Mouse (Mus musculus) cerebellum, adult 9-11 months (tissue): Measurements from ENCODE around the gene Fkbp5.
A peak's percentile ranks its signal among the peaks of the same experiment; 100 is the strongest.

Experiments
- DNase-seq: peaks from one replicate; pipeline ENCODE4 v3.0.0; 2022

Fkbp5 gene

GRCm38 (mm10) chr17:28523355-28524008 is 6.2 kb upstream of the Fkbp5 start:
- no peak for DNase-seq

- peak; percentile 91 for DNase-seq
These were observed 5.5 kb upstream of the Fkbp5 start for GRCm38 (mm10) chr17:28522623-28523354.

GRCm38 (mm10) chr17:28521920-28522319 is 4.6 kb upstream of the Fkbp5 start:
- no peak for DNase-seq

- peak; percentile 21 for DNase-seq
These were observed 3.9 kb upstream of the Fkbp5 start for GRCm38 (mm10) chr17:28521071-28521726.

- no peak for DNase-seq
These were observed 3.2 kb upstream of the Fkbp5 start for GRCm38 (mm10) chr17:28520561-28520960.

- peak; percentile 10 for DNase-seq
These were observed 2.5 kb upstream of the Fkbp5 start for GRCm38 (mm10) chr17:28519827-28520226.

- DNase-seq: peak; percentile 30
These were observed 1.3 kb upstream of the Fkbp5 start for GRCm38 (mm10) chr17:28518615-28519071.

- DNase-seq: peak; percentile 78
These were observed 758 bp upstream of the Fkbp5 start for GRCm38 (mm10) chr17:28517956-28518614.

- no peak for DNase-seq
These were observed 446 bp downstream of the Fkbp5 start for GRCm38 (mm10) chr17:28516881-28517280.

GRCm38 (mm10) chr17:28515431-28516341 is 1.6 kb downstream of the Fkbp5 start:
- DNase-seq: peak; percentile 20

- DNase-seq: no peak
These were observed 2.8 kb downstream of the Fkbp5 start for GRCm38 (mm10) chr17:28514555-28514954.

- DNase-seq: no peak
These were observed 3.5 kb downstream of the Fkbp5 start for GRCm38 (mm10) chr17:28513844-28514243.

- DNase-seq: no peak
These were observed 4.0 kb downstream of the Fkbp5 start for GRCm38 (mm10) chr17:28513337-28513736.

- no peak for DNase-seq
These were observed 4.6 kb downstream of the Fkbp5 start for GRCm38 (mm10) chr17:28512696-28513095.

- DNase-seq: no peak
These were observed 5.4 kb downstream of the Fkbp5 start for GRCm38 (mm10) chr17:28511616-28512541.

GRCm38 (mm10) chr17:28510445-28511342 is 6.6 kb downstream of the Fkbp5 start:
- no peak for DNase-seq

- no peak for DNase-seq
These were observed 9.8 kb downstream of the Fkbp5 start for GRCm38 (mm10) chr17:28507496-28507895.

- DNase-seq: no peak
These were observed 10.4 kb downstream of the Fkbp5 start for GRCm38 (mm10) chr17:28506895-28507294.

- DNase-seq: no peak
These were observed 11.7 kb downstream of the Fkbp5 start for GRCm38 (mm10) chr17:28505591-28505990.

- no peak for DNase-seq
These were observed 13.1 kb downstream of the Fkbp5 start for GRCm38 (mm10) chr17:28504182-28504581.
